In genomic region chr5:122019288-122019687, GRCm38 (mm10) we compare ENCODE assay signal across 10 mouse cellular contexts. TPM values are rescaled to one million over a fixed set of nuclear protein-coding genes. Genes with fewer than 3 reads are reported as not detected.
DNase-seq lines count a peak whose midpoint lies in the region; ATAC-seq lines count a peak whose summit lies in the region.
"Had no signal": no experiment of that assay in that cellular context is flagged by ENCODE, and none has a peak within 500 bp of the region (broad histone marks: within the 10 kb centered on the region; RNA-seq: fewer than 3 reads in every experiment).

No protein-coding gene starts in this region.

- no peak overlapping the region for H3K4me2 ChIP-seq in neural tube, embryonic 11.5 days (ENCODE audit: low read depth)
- no peak overlapping the region for H3K4me2 ChIP-seq in neural tube, embryonic 15.5 days
- peak overlapping the region; percentile 13 for H3K4me2 ChIP-seq in liver, embryonic 13.5 days
- H3K4me2 ChIP-seq in neural tube, embryonic 14.5 days (ENCODE audit: low read depth, low read length): no peak overlapping the region
- H3K4me2 ChIP-seq: heart, embryonic 11.5 days had no signal

- no peak for ATAC-seq in neural tube, embryonic 11.5 days (ENCODE audit: insufficient read depth, low FRiP score, low TSS enrichment)
- ATAC-seq in neural tube, embryonic 15.5 days (ENCODE audit: low FRiP score): no peak
- ATAC-seq in liver, embryonic 13.5 days (ENCODE audit: low read depth): peak; percentile 43
- ATAC-seq in neural tube, embryonic 14.5 days (ENCODE audit: low read depth): peak; percentile 21; the same call in 1 of the 2 replicates

- 80% methylated on average over 17 of the region's 17 CpGs for WGBS in neural tube, embryonic 11.5 days
- whole genome bisulfite sequencing in neural tube, embryonic 15.5 days: 57% methylated on average over 17 of the region's 17 CpGs
- WGBS in liver, embryonic 13.5 days (ENCODE audit: insufficient replicate concordance): 69% methylated on average over 17 of the region's 17 CpGs
- 66% methylated on average over 17 of the region's 17 CpGs for WGBS in neural tube, embryonic 14.5 days

- H3K4me1 ChIP-seq in neural tube, embryonic 11.5 days (ENCODE audit: control insufficient read depth, insufficient read depth, low read length): peaks cover 11% of the 10 kb centered on the region; the same call in 1 of the 2 replicates
- peaks cover 31% of the 10 kb centered on the region for H3K4me1 ChIP-seq in neural tube, embryonic 15.5 days
- H3K4me1 ChIP-seq in liver, embryonic 13.5 days (replicated peaks): peaks cover 26% of the 10 kb centered on the region
- H3K4me1 ChIP-seq in neural tube, embryonic 14.5 days (ENCODE audit: control insufficient read depth, insufficient read depth, low read length): peaks cover 11% of the 10 kb centered on the region

- H3K36me3 ChIP-seq in neural tube, embryonic 11.5 days (ENCODE audit: control insufficient read depth, insufficient read depth, low read length): no peaks in the 10 kb centered on the region
- H3K36me3 ChIP-seq in neural tube, embryonic 15.5 days: no peaks in the 10 kb centered on the region; the same call in 1 of the 2 replicates
- no peaks in the 10 kb centered on the region for H3K36me3 ChIP-seq in liver, embryonic 13.5 days
- H3K36me3 ChIP-seq in neural tube, embryonic 14.5 days (ENCODE audit: control insufficient read depth, insufficient read depth, low read length): no peaks in the 10 kb centered on the region

- DNase-seq in cerebellum, postnatal 14 days: peak; percentile 38 to 55
- DNase-seq in cerebellum, adult 11-12 months: no peak
- DNase-seq in neural tube, embryonic 11.5 days (ENCODE audit: low spot score): no peak
- no peak for DNase-seq in liver, embryonic 13.5 days
- DNase-seq in urinary bladder, postnatal 10 days (ENCODE audit: low spot score): no peak
- no peak for DNase-seq in heart, postnatal 4 days

- peak overlapping the region; percentile 77; the same call in 1 of the 2 replicates for H3K27ac ChIP-seq in neural tube, embryonic 11.5 days (ENCODE audit: low read depth, low read length)
- H3K27ac ChIP-seq in neural tube, embryonic 15.5 days (replicated peaks): no peak overlapping the region
- H3K27ac ChIP-seq in liver, embryonic 13.5 days: no peak overlapping the region
- H3K27ac ChIP-seq in neural tube, embryonic 14.5 days (ENCODE audit: low read depth, low read length): no peak overlapping the region
- H3K27ac ChIP-seq: macrophage had no signal

- H3K9me3 ChIP-seq in neural tube, embryonic 11.5 days (ENCODE audit: control insufficient read depth, low read length): no peaks in the 10 kb centered on the region
- H3K9me3 ChIP-seq in neural tube, embryonic 15.5 days (replicated peaks): no peaks in the 10 kb centered on the region
- H3K9me3 ChIP-seq in liver, embryonic 13.5 days (replicated peaks): peaks cover 6% of the 10 kb centered on the region; the same call in 1 of the 2 replicates
- peaks cover 4% of the 10 kb centered on the region; the same call in 1 of the 2 replicates for H3K9me3 ChIP-seq in neural tube, embryonic 14.5 days (ENCODE audit: control insufficient read depth, low read length)

- H3K9ac ChIP-seq in neural tube, embryonic 11.5 days (ENCODE audit: low read length): peak overlapping the region; percentile 29; the same call in 1 of the 2 replicates
- no peak overlapping the region for H3K9ac ChIP-seq in neural tube, embryonic 15.5 days (replicated peaks)
- no peak overlapping the region for H3K9ac ChIP-seq in liver, embryonic 13.5 days
- H3K9ac ChIP-seq in neural tube, embryonic 14.5 days (replicated peaks; ENCODE audit: low read depth, low read length): 0 out of 2 replicates have a peak overlapping the region, but pooled peaks have one; percentile 37

- H3K4me3 ChIP-seq in neural tube, embryonic 11.5 days (ENCODE audit: low read depth, low read length): no peak overlapping the region
- no peak overlapping the region for H3K4me3 ChIP-seq in neural tube, embryonic 15.5 days (replicated peaks)
- H3K4me3 ChIP-seq in liver, embryonic 13.5 days (replicated peaks): no peak overlapping the region
- H3K4me3 ChIP-seq in neural tube, embryonic 14.5 days (ENCODE audit: low read depth, low read length): no peak overlapping the region

- H3K27me3 ChIP-seq in neural tube, embryonic 11.5 days (ENCODE audit: control insufficient read depth, insufficient read depth, low read length): no peaks in the 10 kb centered on the region
- no peaks in the 10 kb centered on the region for H3K27me3 ChIP-seq in neural tube, embryonic 15.5 days (replicated peaks)
- H3K27me3 ChIP-seq in liver, embryonic 13.5 days: no peaks in the 10 kb centered on the region
- no peaks in the 10 kb centered on the region for H3K27me3 ChIP-seq in neural tube, embryonic 14.5 days (ENCODE audit: control insufficient read depth, insufficient read depth, low read length)

RNA-seq across cellular contexts. Expression of gene Cux2, which starts 30.6 kb away (rescaled TPM):
- polyA plus RNA-seq in neural tube, embryonic 11.5 days (2014; fragmentation: Nextera tagmentation; extraction: Ambion mirVana): 12.7 and 16.2 TPM in 2 replicates
- 18.0 and 19.9 TPM in 2 replicates for polyA plus RNA-seq in neural tube, embryonic 15.5 days (2015; fragmentation: Nextera tagmentation; extraction: Ambion mirVana)
- polyA plus RNA-seq in liver, embryonic 13.5 days (2015; fragmentation: Nextera tagmentation; extraction: Ambion mirVana): 0.59 and 0.88 TPM in 2 replicates
- 25.6 and 31.3 TPM in 2 replicates for polyA plus RNA-seq in neural tube, embryonic 14.5 days (2014; fragmentation: Nextera tagmentation; extraction: Ambion mirVana)
- total RNA-seq in heart, postnatal 4 days (2021): 10 to 100 TPM; 12.2 to 13.6 TPM
- polyA plus RNA-seq: macrophage had no signal

Comparison
In these comparisons a context has a peak if more than half of its experiments do, and no peak if none do; other contexts are left out.
1. DNase-seq: peak in cerebellum, postnatal 14 days (2 of 2); none in cerebellum, adult 11-12 months (single experiment), neural tube, embryonic 11.5 days (single experiment), liver, embryonic 13.5 days (single experiment), urinary bladder, postnatal 10 days (single experiment) and heart, postnatal 4 days (single experiment).
2. ATAC-seq: peak in liver, embryonic 13.5 days (single experiment) and neural tube, embryonic 14.5 days (single experiment); none in neural tube, embryonic 11.5 days (single experiment) and neural tube, embryonic 15.5 days (single experiment).
3. H3K9ac ChIP-seq: peak in neural tube, embryonic 11.5 days (single experiment) and neural tube, embryonic 14.5 days (single experiment); none in neural tube, embryonic 15.5 days (single experiment) and liver, embryonic 13.5 days (single experiment).